Comparison of ENCODE assay signal across 31 mouse cellular contexts in genomic region chr19:25066229-25066628, GRCm38 (mm10).
DNase-seq lines count a peak whose midpoint lies in the region; ATAC-seq and TF ChIP-seq lines count a peak whose summit lies in the region.
"Had no signal": no experiment of that assay in that cellular context is flagged by ENCODE, and none has a peak within 500 bp of the region (broad histone marks: within the 10 kb centered on the region; RNA-seq: fewer than 3 reads in every experiment).

No protein-coding gene starts in this region.

- no peak overlapping the region for H3K4me2 ChIP-seq in lung, embryonic 14.5 days
- H3K4me2 ChIP-seq: embryonic facial prominence, embryonic 13.5 days; heart, embryonic 15.5 days; hindbrain, embryonic 14.5 days; limb, embryonic 15.5 days; liver, embryonic 13.5 days; midbrain, embryonic 12.5 days; neural tube, embryonic 12.5 days had no signal

- WGBS in lung, embryonic 14.5 days, result 46% methylated on average over 9 of the region's 9 CpGs

- H3K4me3 ChIP-seq in lung, embryonic 14.5 days (ENCODE audit: low read depth, low read length), result no peak overlapping the region
- H3K4me3 ChIP-seq: embryonic facial prominence, embryonic 13.5 days; forebrain, embryonic 10.5 days; heart, embryonic 15.5 days; limb, embryonic 10.5 days; limb, embryonic 15.5 days; liver, embryonic 13.5 days; midbrain, embryonic 12.5 days; myocyte; neural tube, embryonic 12.5 days had no signal

- no peak overlapping the region for H3K9ac ChIP-seq in lung, embryonic 14.5 days
- H3K9ac ChIP-seq: embryonic facial prominence, embryonic 13.5 days; heart, embryonic 15.5 days; hindbrain, embryonic 14.5 days; limb, embryonic 15.5 days; liver, embryonic 13.5 days; midbrain, embryonic 12.5 days; neural tube, embryonic 12.5 days had no signal

- no peak overlapping the region for H3K27ac ChIP-seq in lung, embryonic 14.5 days (ENCODE audit: low read depth)
- H3K27ac ChIP-seq: embryonic facial prominence, embryonic 13.5 days; forebrain, embryonic 10.5 days; heart, embryonic 15.5 days; hindbrain, embryonic 14.5 days; limb, embryonic 10.5 days; limb, embryonic 15.5 days; liver, embryonic 13.5 days; midbrain, embryonic 12.5 days; neural tube, embryonic 12.5 days had no signal

- H3K4me1 ChIP-seq in lung, embryonic 14.5 days (ENCODE audit: insufficient read depth), result no peaks in the 10 kb centered on the region
- H3K4me1 ChIP-seq: heart, embryonic 15.5 days; midbrain, embryonic 12.5 days; neural tube, embryonic 12.5 days had no signal

- H3K9me3 ChIP-seq in lung, embryonic 14.5 days (ENCODE audit: low read depth, low read length), result no peaks in the 10 kb centered on the region
- H3K9me3 ChIP-seq: embryonic facial prominence, embryonic 13.5 days; forebrain, embryonic 10.5 days; heart, embryonic 15.5 days; limb, embryonic 10.5 days; limb, embryonic 15.5 days; liver, embryonic 13.5 days; midbrain, embryonic 12.5 days; neural tube, embryonic 12.5 days had no signal

- DNase-seq in frontal cortex, adult 2 months (ENCODE audit: extremely low spot score in 1 of 2, low spot score in 1 of 2), result no peak
- DNase-seq in lung, embryonic 14.5 days, result peak; percentile 16
- no peak for DNase-seq in lung, postnatal 14 days
- peak; percentile 31 for DNase-seq in R1 (ENCODE audit: low read depth, low spot score)
- DNase-seq in brain, adult 2 months (ENCODE audit: low read depth, low spot score), result peak; percentile 27
- DNase-seq: adrenal gland, adult 2 months; adrenal gland, postnatal 36 days; cerebellum, adult 9-10 months; cerebellum, postnatal 36 days; kidney, adult 2 months; kidney, postnatal 4 days; liver, embryonic 13.5 days; lung, adult 18-20 months; lung, postnatal 36 days; right cerebral cortex, adult 18-20 months; spleen, adult 18-20 months; thymus, adult 18-20 months; thymus, postnatal 25 days had no signal

- H3K36me3 ChIP-seq in lung, embryonic 14.5 days (ENCODE audit: insufficient read depth), result no peaks in the 10 kb centered on the region
- H3K36me3 ChIP-seq: embryonic facial prominence, embryonic 13.5 days; forebrain, embryonic 10.5 days; heart, embryonic 15.5 days; limb, embryonic 10.5 days; limb, embryonic 15.5 days; liver, embryonic 13.5 days; midbrain, embryonic 12.5 days; neural tube, embryonic 12.5 days had no signal

- no peaks in the 10 kb centered on the region for H3K27me3 ChIP-seq in lung, embryonic 14.5 days (ENCODE audit: insufficient read depth, low read length)
- H3K27me3 ChIP-seq: embryonic facial prominence, embryonic 13.5 days; heart, embryonic 15.5 days; limb, embryonic 15.5 days; liver, embryonic 13.5 days; midbrain, embryonic 12.5 days; neural tube, embryonic 12.5 days had no signal

- no peak for TF ChIP-seq CTCF in lung, embryonic 14.5 days (IDR thresholded peaks at IDR 0.05; ENCODE audit: low read depth)

- ATAC-seq in frontal cortex, adult (ENCODE audit: low TSS enrichment), result peak; percentile 50; the same call in 1 of the 2 replicates
- no peak for ATAC-seq in lung, embryonic 14.5 days (ENCODE audit: insufficient read depth)
- ATAC-seq in granulocyte monocyte progenitor cell, adult 5-6 weeks (replicated peaks; ENCODE audit: poor library complexity, severe bottlenecking), result no peak
- ATAC-seq: activated CD4-positive, CD25-positive, alpha-beta regulatory T cell, adult 4 months; CD4-positive, CD25-positive, alpha-beta regulatory T cell, adult 4 months had no signal

Comparison
In these comparisons a context has a peak if more than half of its experiments do, and no peak if none do; other contexts are left out.
1. DNase-seq: peak in lung, embryonic 14.5 days (single experiment), R1 (single experiment) and brain, adult 2 months (single experiment); none in frontal cortex, adult 2 months (0 of 2) and lung, postnatal 14 days (single experiment).